ENCODE assay signal across 17 mouse cellular contexts in genomic region chr16:51910046-51910445, GRCm38 (mm10).
DNase-seq lines count a peak whose midpoint lies in the region; ATAC-seq lines count a peak whose summit lies in the region.
"Had no signal": no experiment of that assay in that cellular context is flagged by ENCODE, and none has a peak within 500 bp of the region (broad histone marks: within the 10 kb centered on the region; RNA-seq: fewer than 3 reads in every experiment).

No protein-coding gene starts in this region.

- H3K27me3 ChIP-seq in hindbrain, embryonic 14.5 days (ENCODE audit: control insufficient read depth, insufficient read depth, low read length): no peaks in the 10 kb centered on the region
- no peaks in the 10 kb centered on the region for H3K27me3 ChIP-seq in hindbrain, embryonic 13.5 days
- H3K27me3 ChIP-seq: heart, embryonic 15.5 days; intestine, embryonic 15.5 days; lung, embryonic 15.5 days; megakaryocyte, embryonic 14.5 days; stomach, embryonic 15.5 days had no signal

- no peak overlapping the region for H3K4me3 ChIP-seq in hindbrain, embryonic 14.5 days (replicated peaks; ENCODE audit: low read length)
- no peak overlapping the region for H3K4me3 ChIP-seq in hindbrain, embryonic 13.5 days
- H3K4me3 ChIP-seq: heart, embryonic 15.5 days; intestine, embryonic 15.5 days; lung, embryonic 15.5 days; megakaryocyte, embryonic 14.5 days; stomach, embryonic 15.5 days had no signal

- H3K9me3 ChIP-seq in hindbrain, embryonic 14.5 days (ENCODE audit: control insufficient read depth, low read length): peaks cover 3% of the 10 kb centered on the region; the same call in 1 of the 2 replicates
- H3K9me3 ChIP-seq in hindbrain, embryonic 13.5 days: no peaks in the 10 kb centered on the region
- H3K9me3 ChIP-seq: heart, embryonic 15.5 days; intestine, embryonic 15.5 days; lung, embryonic 15.5 days; stomach, embryonic 15.5 days had no signal

- no peak overlapping the region for H3K27ac ChIP-seq in hindbrain, embryonic 14.5 days
- H3K27ac ChIP-seq in hindbrain, embryonic 13.5 days: no peak overlapping the region
- H3K27ac ChIP-seq: heart, embryonic 15.5 days; intestine, embryonic 15.5 days; lung, embryonic 15.5 days; stomach, embryonic 15.5 days had no signal

- no peak overlapping the region for H3K9ac ChIP-seq in hindbrain, embryonic 14.5 days
- H3K9ac ChIP-seq in hindbrain, embryonic 13.5 days: no peak overlapping the region
- H3K9ac ChIP-seq: heart, embryonic 15.5 days; intestine, embryonic 15.5 days; lung, embryonic 15.5 days; stomach, embryonic 15.5 days had no signal

- H3K4me1 ChIP-seq in hindbrain, embryonic 14.5 days (replicated peaks; ENCODE audit: control insufficient read depth, insufficient read depth, low read length): no peaks in the 10 kb centered on the region
- no peaks in the 10 kb centered on the region for H3K4me1 ChIP-seq in hindbrain, embryonic 13.5 days (replicated peaks)
- H3K4me1 ChIP-seq: heart, embryonic 15.5 days; intestine, embryonic 15.5 days; lung, embryonic 15.5 days; megakaryocyte, embryonic 14.5 days; stomach, embryonic 15.5 days had no signal

- DNase-seq in hindbrain, embryonic 14.5 days (ENCODE audit: low spot score): peak; percentile 53
- peak; percentile 64 for DNase-seq in cerebellum, adult 11 months
- peak; percentile 67 to 71 for DNase-seq in cerebellum, postnatal 36 days
- peak; percentile 20 to 37 for DNase-seq in layer of hippocampus, postnatal 10 days (ENCODE audit: low spot score in 2 of 2)
- no peak for DNase-seq in adrenal gland, postnatal 14 days
- DNase-seq in lung, postnatal 14 days: no peak
- no peak for DNase-seq in Muller cell, postnatal 12 days (ENCODE audit: inconsistent ontology term)
- DNase-seq: adrenal gland, postnatal 36 days; kidney, postnatal 14 days; retina, postnatal 1 day; thymus, postnatal 25 days had no signal

- no peak for ATAC-seq in hindbrain, embryonic 14.5 days (ENCODE audit: low FRiP score)
- no peak for ATAC-seq in hindbrain, embryonic 13.5 days (ENCODE audit: low FRiP score)

- H3K36me3 ChIP-seq in hindbrain, embryonic 14.5 days (replicated peaks; ENCODE audit: control insufficient read depth, insufficient read depth): no peaks in the 10 kb centered on the region
- H3K36me3 ChIP-seq in hindbrain, embryonic 13.5 days: no peaks in the 10 kb centered on the region
- H3K36me3 ChIP-seq: heart, embryonic 15.5 days; intestine, embryonic 15.5 days; lung, embryonic 15.5 days; stomach, embryonic 15.5 days had no signal

- whole genome bisulfite sequencing in hindbrain, embryonic 14.5 days: 83% methylated on average over 3 of the region's 3 CpGs
- WGBS in hindbrain, embryonic 13.5 days: 84% methylated on average over 3 of the region's 3 CpGs

- no peak overlapping the region for H3K4me2 ChIP-seq in hindbrain, embryonic 14.5 days (replicated peaks)
- H3K4me2 ChIP-seq in hindbrain, embryonic 13.5 days: no peak overlapping the region
- H3K4me2 ChIP-seq: heart, embryonic 15.5 days; intestine, embryonic 15.5 days; lung, embryonic 15.5 days; stomach, embryonic 15.5 days had no signal

Comparison
In these comparisons a context has a peak if more than half of its experiments do, and no peak if none do; other contexts are left out.
1. DNase-seq: peak in hindbrain, embryonic 14.5 days (single experiment), cerebellum, adult 11 months (single experiment), cerebellum, postnatal 36 days (2 of 2) and layer of hippocampus, postnatal 10 days (2 of 2); none in adrenal gland, postnatal 14 days (single experiment), lung, postnatal 14 days (single experiment) and Muller cell, postnatal 12 days (single experiment).